Mouse (Mus musculus) hindbrain, postnatal 0 days (tissue): ENCODE measurements around the gene Smarca4. TPM values are rescaled to one million over a fixed set of nuclear protein-coding genes. Genes with fewer than 3 reads are reported as not detected.

Experiments
- ATAC-seq: fragments of 200-750 bp; cut with Nextera tagmentation; 2 replicates; pipeline ENCODE4 v1.8.0; 2017; ENCODE audit warnings: mild to moderate bottlenecking, moderate TSS enrichment, moderate library complexity
- DNase-seq: peaks from one replicate; pipeline ENCODE4 v3.0.0-alpha.2; 2015; ENCODE audit warnings: low spot score
- H3K27ac ChIP-seq: fragments of 300-500 bp; sonication (generic); 2 replicates; pipeline ENCODE4 v1.5.1; 2014; ENCODE audit warnings: mild to moderate bottlenecking
- H3K27me3 ChIP-seq: fragments of 300-500 bp; sonication (generic); 2 replicates; pipeline ENCODE4 v1.6.1; 2014; ENCODE audit warnings: low read length, mixed read lengths; ENCODE audit not compliant: insufficient read depth
- H3K36me3 ChIP-seq: fragments of 300-500 bp; sonication (generic); 2 replicates; pipeline ENCODE4 v1.6.1; 2014; ENCODE audit warnings: low read length, mixed read lengths; ENCODE audit not compliant: insufficient read depth
- H3K4me1 ChIP-seq: fragments of 300-500 bp; sonication (generic); 2 replicates; pipeline ENCODE4 v1.6.1; 2014; ENCODE audit warnings: antibody characterized with exemption, low read length, mixed read lengths; ENCODE audit not compliant: insufficient read depth
- H3K4me2 ChIP-seq: fragments of 300-500 bp; sonication (generic); 2 replicates; pipeline ENCODE4 v1.6.1; 2014; ENCODE audit warnings: low read depth, mild to moderate bottlenecking, low read length, moderate library complexity, mixed read lengths
- H3K4me3 ChIP-seq: fragments of 300-500 bp; sonication (generic); 2 replicates; pipeline ENCODE4 v1.5.1; 2014; ENCODE audit warnings: low read length
- H3K9ac ChIP-seq: fragments of 300-500 bp; sonication (generic); replicated peaks from 2 replicates; pipeline ENCODE4 v1.6.1; 2014; ENCODE audit warnings: mild to moderate bottlenecking, low read length, moderate library complexity, mixed read lengths
- H3K9me3 ChIP-seq: fragments of 300-500 bp; sonication (generic); 2 replicates; pipeline ENCODE4 v1.6.1; 2016; ENCODE audit warnings: low read length, mixed read lengths
- CTCF ChIP-seq: IDR thresholded peaks from 2 replicates; pipeline ENCODE4 v1.5.1; 2016; ENCODE audit warnings: antibody characterized with exemption, control low read depth, low read depth
- WGBS: fragments of 180-500 bp; shearing (Covaris S2); extraction: QIAGEN DNeasy Blood & Tissue Kit; methylation state at CpG from one replicate; pipeline ENCODE4 v1.1.7; 2014; 5-methylcytosine and 5-hydroxymethylcytosine counted together
- polyA plus RNA-seq: library from polyadenylated mRNA; unstranded; fragments of >200 nt; fragmentation: Nextera tagmentation; extraction: Ambion mirVana; gene quantifications from 2 replicates; pipeline ENCODE4 v1.2.1, GENCODE M21; 2015
- total RNA-seq: library from RNA; depleted of rRNA; stranded (reverse); fragments of >200 nt; gene quantifications from 2 replicates; pipeline ENCODE4 v1.2.3, GENCODE M21; 2014

Gene Smarca4
- total and polyA plus RNA-seq, 2 experiments from 2014 or later = 80.6 to 171 TPM

DNA sequence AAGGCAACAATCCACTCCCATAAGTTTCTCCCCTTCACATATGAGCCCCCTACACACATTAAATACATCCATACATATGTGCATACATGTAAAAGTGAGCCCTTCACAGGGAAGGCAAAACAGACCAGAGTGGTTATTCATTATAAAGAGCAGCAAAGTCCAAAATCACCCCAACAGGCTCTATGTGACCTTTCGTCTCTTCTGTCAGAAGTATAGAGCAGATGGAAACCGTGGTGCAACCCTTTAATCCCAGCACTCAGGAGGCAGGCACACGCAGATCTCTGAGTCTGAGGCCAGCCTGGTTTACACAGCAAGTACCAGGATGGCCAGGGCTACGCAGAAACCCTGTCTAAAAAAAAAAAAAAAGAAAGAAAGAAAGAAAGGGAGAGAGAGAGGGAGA lies 90.1 kb downstream of the Smarca4 start:
- Histone ChIP-seq H3K9me3 (no peaks in the 10 kb centered on the region), H3K9ac (no peak overlapping the region), H3K27ac (no peak overlapping the region), H3K36me3 (peaks cover 45% of the 10 kb centered on the region), H3K4me1 (no peaks in the 10 kb centered on the region), H3K4me3 (no peak overlapping the region), H3K27me3 (no peaks in the 10 kb centered on the region), H3K4me2 (no peak overlapping the region)
- ATAC-seq = no peak
- TF ChIP-seq CTCF = no peak
- WGBS = 86% methylated on average over 4 of the region's 4 CpGs
- no peak for DNase-seq

DNA sequence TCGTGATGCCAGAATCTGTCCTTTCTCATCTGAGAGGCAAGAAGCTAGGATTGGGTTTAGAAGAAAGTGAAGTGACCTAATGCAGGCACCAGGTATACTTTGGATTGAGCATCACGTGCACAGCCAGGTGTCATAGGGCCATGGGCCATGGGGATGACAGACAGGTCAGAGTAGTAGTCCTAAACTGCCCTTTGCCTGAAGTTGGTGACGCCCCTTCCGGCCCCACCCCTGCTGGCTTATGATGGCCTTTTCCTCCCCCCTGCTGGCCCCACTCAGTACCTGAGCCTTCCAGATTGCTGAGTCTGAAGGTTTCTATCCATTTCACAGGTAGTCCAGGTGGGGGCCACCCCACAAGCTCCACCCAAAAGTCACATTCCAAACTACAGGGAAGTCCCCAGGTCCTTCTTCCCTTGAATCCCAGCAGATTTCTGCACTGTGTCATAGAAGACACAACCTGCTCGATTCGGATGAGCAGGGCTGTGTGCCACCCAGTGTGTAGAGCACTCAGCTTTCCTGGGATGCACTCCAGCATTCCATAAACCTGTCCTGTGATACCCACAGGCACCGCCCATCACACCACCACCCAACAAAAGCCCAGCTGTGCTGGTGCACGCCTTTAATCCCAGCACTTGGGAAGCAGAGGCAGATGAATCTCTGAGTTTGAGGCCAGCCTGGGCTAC lies 90.8 kb downstream of the Smarca4 start:
- no peaks in the 10 kb centered on the region for H3K9me3 ChIP-seq
- no peaks in the 10 kb centered on the region for H3K4me1 ChIP-seq
- H3K36me3 ChIP-seq = peaks cover 38% of the 10 kb centered on the region
- H3K27me3 ChIP-seq = no peaks in the 10 kb centered on the region
- H3K4me3 ChIP-seq = no peak overlapping the region
- H3K27ac ChIP-seq = no peak overlapping the region
- peak; percentile 54 for ATAC-seq
- no peak overlapping the region for H3K4me2 ChIP-seq
- DNase-seq = no peak
- WGBS = 91% methylated on average over 8 of the region's 8 CpGs
- no peak overlapping the region for H3K9ac ChIP-seq
- no peak for TF ChIP-seq CTCF

DNA sequence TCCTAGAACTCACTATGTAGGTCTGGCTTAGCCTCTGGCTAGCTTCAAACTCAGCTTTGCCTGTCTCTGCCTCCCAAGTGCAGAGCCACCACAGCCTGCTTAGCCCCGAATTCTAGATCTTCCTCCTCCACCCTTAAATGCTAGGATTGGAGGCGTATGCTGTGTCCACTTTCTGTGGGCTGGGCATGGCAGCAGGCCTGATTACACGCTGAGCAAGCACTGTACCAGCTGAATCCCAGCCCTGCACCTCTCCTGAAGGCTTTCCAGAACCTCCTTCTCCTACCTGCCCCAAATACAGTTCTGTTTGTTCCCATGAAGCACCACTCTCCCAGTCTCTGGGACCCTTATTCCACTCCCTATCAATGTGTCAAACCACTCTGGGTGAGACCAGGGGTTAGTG lies 93.4 kb downstream of the Smarca4 start:
- WGBS = 97% methylated on average over 3 of the region's 3 CpGs
- no peak overlapping the region for H3K27ac ChIP-seq
- ATAC-seq (no peak; the same call in 1 of the 2 replicates), DNase-seq (no peak)
- H3K4me3 ChIP-seq = no peak overlapping the region
- no peak overlapping the region for H3K4me2 ChIP-seq
- no peaks in the 10 kb centered on the region for H3K27me3 ChIP-seq
- H3K4me1 ChIP-seq = no peaks in the 10 kb centered on the region
- no peaks in the 10 kb centered on the region for H3K9me3 ChIP-seq
- H3K36me3 ChIP-seq = peaks cover 14% of the 10 kb centered on the region
- no peak overlapping the region for H3K9ac ChIP-seq
- TF ChIP-seq CTCF = no peak

DNA sequence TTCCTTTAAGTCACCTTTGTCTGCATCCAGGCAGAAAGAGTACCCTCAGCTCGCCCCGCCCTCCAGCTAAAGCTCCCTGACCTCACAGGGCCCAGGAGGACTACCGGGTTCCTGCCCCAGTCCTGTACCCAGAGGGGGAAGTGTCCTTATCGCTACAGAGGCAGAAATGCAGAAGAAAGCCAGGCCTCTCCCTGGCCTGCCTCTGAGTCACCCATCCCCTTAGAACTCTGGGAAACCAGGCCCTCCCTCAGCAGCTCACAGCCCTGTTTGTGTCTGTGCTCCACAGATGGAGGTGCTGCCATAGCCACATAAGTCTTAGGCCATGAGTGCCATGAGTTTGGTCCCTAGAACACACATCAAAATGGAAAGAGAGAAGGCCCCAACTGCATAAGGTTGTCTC lies 99.3 kb downstream of the Smarca4 start:
- no peaks in the 10 kb centered on the region for H3K27me3 ChIP-seq
- TF ChIP-seq CTCF = no peak
- no peak overlapping the region for H3K4me3 ChIP-seq
- H3K4me2 ChIP-seq = no peak overlapping the region
- DNase-seq (no peak), ATAC-seq (no peak)
- WGBS = 83% methylated on average over 4 of the region's 4 CpGs
- no peak overlapping the region for H3K27ac ChIP-seq
- H3K4me1 ChIP-seq = no peaks in the 10 kb centered on the region
- no peaks in the 10 kb centered on the region for H3K9me3 ChIP-seq
- no peak overlapping the region for H3K9ac ChIP-seq
- no peaks in the 10 kb centered on the region for H3K36me3 ChIP-seq

DNA sequence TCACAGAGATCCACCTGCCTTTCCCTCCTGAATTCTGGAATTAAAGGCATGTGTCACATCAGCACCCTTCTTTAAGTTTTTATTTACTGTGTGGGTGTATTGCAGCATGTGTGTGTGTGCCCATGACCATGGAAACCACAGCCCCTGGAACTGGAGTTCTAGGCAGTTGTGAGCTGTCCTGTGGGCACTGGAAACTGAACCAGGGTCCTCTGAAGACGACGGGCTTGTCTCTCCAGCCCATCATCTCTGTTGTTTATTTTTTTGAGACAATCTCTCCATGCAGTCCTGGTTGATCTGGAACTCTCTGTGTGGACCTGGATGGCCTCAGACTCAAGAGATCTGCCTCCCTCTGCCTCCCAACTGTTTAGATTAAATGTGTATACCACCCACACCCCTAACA lies 101.0 kb downstream of the Smarca4 start:
- Histone ChIP-seq H3K4me1 (no peaks in the 10 kb centered on the region), H3K4me3 (no peak overlapping the region), H3K9me3 (no peaks in the 10 kb centered on the region), H3K27ac (no peak overlapping the region), H3K27me3 (no peaks in the 10 kb centered on the region), H3K9ac (no peak overlapping the region), H3K36me3 (no peaks in the 10 kb centered on the region), H3K4me2 (no peak overlapping the region)
- no peak for TF ChIP-seq CTCF
- no peak for ATAC-seq
- WGBS = 90% methylated on average over 2 of the region's 2 CpGs
- no peak for DNase-seq

DNA sequence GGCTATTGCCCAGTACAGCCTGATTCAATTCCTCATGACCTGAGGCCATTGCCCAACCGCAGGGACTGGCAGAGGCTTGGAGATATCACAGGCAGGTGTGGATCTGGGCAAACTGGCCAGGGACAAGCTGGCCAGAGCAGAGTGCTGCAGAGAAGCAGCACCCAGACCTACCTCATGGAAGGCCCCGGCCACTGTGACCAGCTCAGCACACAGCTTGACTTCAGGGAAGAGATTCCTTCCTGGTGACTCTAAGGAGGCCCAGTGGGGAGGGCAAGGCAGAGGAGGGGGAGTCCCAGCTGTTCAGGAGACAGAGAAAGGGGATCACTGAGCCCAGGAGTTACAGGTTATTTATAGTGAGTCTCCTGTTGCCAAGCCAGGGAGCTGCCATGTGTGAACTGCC lies 105.1 kb downstream of the Smarca4 start:
- H3K9me3 ChIP-seq = no peaks in the 10 kb centered on the region
- H3K4me3 ChIP-seq = no peak overlapping the region
- peaks cover 12% of the 10 kb centered on the region; the same call in 1 of the 2 replicates for H3K4me1 ChIP-seq
- WGBS = 67% methylated on average over 2 of the region's 2 CpGs
- ATAC-seq = no peak
- no peak overlapping the region for H3K27ac ChIP-seq
- no peaks in the 10 kb centered on the region for H3K36me3 ChIP-seq
- DNase-seq = no peak
- no peak overlapping the region for H3K4me2 ChIP-seq
- TF ChIP-seq CTCF = no peak
- H3K9ac ChIP-seq = no peak overlapping the region
- H3K27me3 ChIP-seq = no peaks in the 10 kb centered on the region

DNA sequence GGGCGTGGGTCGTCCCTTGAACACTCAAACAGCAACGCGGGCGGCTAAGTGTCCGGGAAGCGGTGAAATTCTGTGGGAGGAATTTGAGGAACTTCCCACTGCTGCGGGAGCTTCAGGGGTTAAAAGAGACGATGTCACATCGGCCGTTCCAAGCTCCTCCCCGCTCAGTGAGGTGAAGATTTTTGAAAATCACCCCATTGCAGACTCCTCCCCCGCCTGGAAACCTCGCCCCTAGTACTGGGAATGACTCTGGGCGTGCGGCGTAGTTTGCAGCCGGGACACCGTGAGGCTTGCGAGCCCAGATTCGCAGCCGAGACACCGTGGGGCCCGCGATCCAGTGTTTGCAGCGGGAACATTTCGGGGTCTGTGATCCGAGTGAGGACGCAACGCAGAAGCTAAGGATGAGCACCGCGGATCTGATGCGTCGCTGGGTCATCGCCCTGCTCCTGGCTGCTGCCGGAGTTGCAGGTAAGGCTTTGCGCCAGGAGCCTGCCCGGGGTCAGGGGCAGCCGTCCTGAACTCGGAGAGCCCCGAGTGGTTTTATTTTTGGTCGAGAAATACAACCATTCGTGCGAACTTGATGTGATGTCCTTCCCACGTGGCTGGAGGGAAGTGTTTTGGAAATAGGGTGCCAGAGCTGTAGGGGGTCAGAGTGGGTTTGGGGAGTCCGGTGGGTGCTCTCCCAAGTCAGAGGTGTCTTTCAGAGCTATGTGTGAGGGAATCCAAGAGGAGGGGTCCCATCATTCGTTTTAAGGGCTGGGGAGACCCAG lies 107.6 kb downstream of the Smarca4 start, which contains the start of gene Ldlr:
Gene Ldlr, plus strand, starts transcription at position 107 of the 770 bp plus-strand sequence.
- peak within 1 kb of the TSS; percentile 54 for H3K9ac ChIP-seq
- no peaks in the 10 kb centered on the region for H3K9me3 ChIP-seq
- H3K36me3 ChIP-seq = no peaks in the 10 kb centered on the region
- peak within 1 kb of the TSS; percentile 76 for H3K4me2 ChIP-seq
- no peaks in the 10 kb centered on the region for H3K27me3 ChIP-seq
- peak within 1 kb of the TSS; percentile 80 for H3K27ac ChIP-seq
- ATAC-seq (peak; percentile 84), DNase-seq (peak; percentile 92)
- H3K4me1 ChIP-seq = peaks cover 12% of the 10 kb centered on the region; the same call in 1 of the 2 replicates
- peak; percentile 9 for TF ChIP-seq CTCF
- WGBS = under 1% methylated on average over 47 of the region's 47 CpGs
- peak within 1 kb of the TSS; percentile 64 for H3K4me3 ChIP-seq
